Mouse (Mus musculus): ENCODE data around the gene Unc119b. TPM values are rescaled to one million over a fixed set of nuclear protein-coding genes. Genes with fewer than 3 reads are reported as not detected.
"Not testable (repeated sequence)": the region's sequence is repeated elsewhere in the genome, so short reads cannot be mapped to it uniquely, and the experiment has no call there.

Unc119b gene
- polyA plus RNA-seq, 1 experiment: 39.0 TPM

GRCm38 (mm10) chr5:115149675-115150459 lies 15.1 kb upstream of the Unc119b start:
- H3K27me3 ChIP-seq (ENCODE audit: control insufficient read depth, insufficient read depth, insufficient read length): no peaks in the 10 kb centered on the region
- no peak overlapping the region for H3ac ChIP-seq (ENCODE audit: control insufficient read depth, insufficient read length, low read depth)
- peaks cover 71% of the 10 kb centered on the region for H3K36me3 ChIP-seq (ENCODE audit: control insufficient read depth, insufficient read depth)
- H3K4me3 ChIP-seq (ENCODE audit: insufficient read depth, poor library complexity, severe bottlenecking): no peak overlapping the region
- TF ChIP-seq MAX (IDR thresholded peaks at IDR 0.05) (no peak), USF1 (IDR thresholded peaks at IDR 0.05; ENCODE audit: low read depth) (no peak), CTCF (IDR thresholded peaks at IDR 0.05; ENCODE audit: control insufficient read depth, insufficient read depth, insufficient read length) (no peak), MYOG (IDR thresholded peaks at IDR 0.05; ENCODE audit: control insufficient read depth, extremely low read depth, insufficient read length) (no peak), CEBPB (IDR thresholded peaks at IDR 0.05; ENCODE audit: low read depth) (no peak)
- peaks cover 33% of the 10 kb centered on the region for H3K79me3 ChIP-seq (ENCODE audit: low read depth)
- peaks cover 39% of the 10 kb centered on the region for H3K79me2 ChIP-seq (ENCODE audit: control insufficient read depth, insufficient read depth)

GRCm38 (mm10) chr5:115148872-115149271 lies 14.1 kb upstream of the Unc119b start:
- peaks cover 23% of the 10 kb centered on the region for H3K79me3 ChIP-seq (ENCODE audit: low read depth)
- not testable (repeated sequence) for H3K4me3 ChIP-seq (ENCODE audit: insufficient read depth, poor library complexity, severe bottlenecking); H3ac ChIP-seq (ENCODE audit: control insufficient read depth, insufficient read length, low read depth); H3K27me3 ChIP-seq (ENCODE audit: control insufficient read depth, insufficient read depth, insufficient read length)
- H3K79me2 ChIP-seq (ENCODE audit: control insufficient read depth, insufficient read depth): peaks cover 29% of the 10 kb centered on the region
- H3K36me3 ChIP-seq (ENCODE audit: control insufficient read depth, insufficient read depth): peaks cover 64% of the 10 kb centered on the region

GRCm38 (mm10) chr5:115148378-115148777 lies 13.6 kb upstream of the Unc119b start:
- peaks cover 59% of the 10 kb centered on the region for H3K36me3 ChIP-seq (ENCODE audit: control insufficient read depth, insufficient read depth)
- peaks cover 19% of the 10 kb centered on the region for H3K79me3 ChIP-seq (ENCODE audit: low read depth)
- H3K79me2 ChIP-seq (ENCODE audit: control insufficient read depth, insufficient read depth): peaks cover 25% of the 10 kb centered on the region
- no peak overlapping the region for H3K4me3 ChIP-seq (ENCODE audit: insufficient read depth, poor library complexity, severe bottlenecking)
- TF ChIP-seq MYOG (IDR thresholded peaks at IDR 0.05; ENCODE audit: control insufficient read depth, extremely low read depth, insufficient read length) (no peak), FOSL1 (IDR thresholded peaks at IDR 0.05; ENCODE audit: insufficient read depth, low read length, poor library complexity, severe bottlenecking) (no peak), CEBPB (IDR thresholded peaks at IDR 0.05; ENCODE audit: low read depth) (no peak)
- H3K27me3 ChIP-seq (ENCODE audit: control insufficient read depth, insufficient read depth, insufficient read length): no peaks in the 10 kb centered on the region
- no peak overlapping the region for H3ac ChIP-seq (ENCODE audit: control insufficient read depth, insufficient read length, low read depth)

- Histone ChIP-seq H3K36me3 (ENCODE audit: control insufficient read depth, insufficient read depth) (peaks cover 52% of the 10 kb centered on the region), H3ac (ENCODE audit: control insufficient read depth, insufficient read length, low read depth) (no peak overlapping the region), H3K4me3 (ENCODE audit: insufficient read depth, poor library complexity, severe bottlenecking) (no peak overlapping the region), H3K79me3 (ENCODE audit: low read depth) (peaks cover 10% of the 10 kb centered on the region), H3K79me2 (ENCODE audit: control insufficient read depth, insufficient read depth) (peaks cover 15% of the 10 kb centered on the region), H3K27me3 (ENCODE audit: control insufficient read depth, insufficient read depth, insufficient read length) (no peaks in the 10 kb centered on the region)
- no peak for TF ChIP-seq MYOD1 (IDR thresholded peaks at IDR 0.05; ENCODE audit: control insufficient read depth, insufficient read length, low read depth)
Observed at GRCm38 (mm10) chr5:115147388-115147787, 12.6 kb upstream of the Unc119b start.

GRCm38 (mm10) chr5:115146747-115147130 lies 12.0 kb upstream of the Unc119b start:
- Histone ChIP-seq H3ac (ENCODE audit: control insufficient read depth, insufficient read length, low read depth) (no peak overlapping the region), H3K36me3 (ENCODE audit: control insufficient read depth, insufficient read depth) (peaks cover 48% of the 10 kb centered on the region)
- TF ChIP-seq CTCF (IDR thresholded peaks at IDR 0.05; ENCODE audit: control insufficient read depth, insufficient read depth, insufficient read length) (no peak), USF1 (IDR thresholded peaks at IDR 0.05; ENCODE audit: low read depth) (no peak), MYOG (IDR thresholded peaks at IDR 0.05; ENCODE audit: control insufficient read depth, extremely low read depth, insufficient read length) (no peak), MYOD1 (IDR thresholded peaks at IDR 0.05; ENCODE audit: control insufficient read depth, insufficient read length, low read depth) (no peak), CEBPB (IDR thresholded peaks at IDR 0.05; ENCODE audit: low read depth) (no peak), MAX (IDR thresholded peaks at IDR 0.05) (no peak), FOSL1 (IDR thresholded peaks at IDR 0.05; ENCODE audit: insufficient read depth, low read length, poor library complexity, severe bottlenecking) (no peak)

DNA sequence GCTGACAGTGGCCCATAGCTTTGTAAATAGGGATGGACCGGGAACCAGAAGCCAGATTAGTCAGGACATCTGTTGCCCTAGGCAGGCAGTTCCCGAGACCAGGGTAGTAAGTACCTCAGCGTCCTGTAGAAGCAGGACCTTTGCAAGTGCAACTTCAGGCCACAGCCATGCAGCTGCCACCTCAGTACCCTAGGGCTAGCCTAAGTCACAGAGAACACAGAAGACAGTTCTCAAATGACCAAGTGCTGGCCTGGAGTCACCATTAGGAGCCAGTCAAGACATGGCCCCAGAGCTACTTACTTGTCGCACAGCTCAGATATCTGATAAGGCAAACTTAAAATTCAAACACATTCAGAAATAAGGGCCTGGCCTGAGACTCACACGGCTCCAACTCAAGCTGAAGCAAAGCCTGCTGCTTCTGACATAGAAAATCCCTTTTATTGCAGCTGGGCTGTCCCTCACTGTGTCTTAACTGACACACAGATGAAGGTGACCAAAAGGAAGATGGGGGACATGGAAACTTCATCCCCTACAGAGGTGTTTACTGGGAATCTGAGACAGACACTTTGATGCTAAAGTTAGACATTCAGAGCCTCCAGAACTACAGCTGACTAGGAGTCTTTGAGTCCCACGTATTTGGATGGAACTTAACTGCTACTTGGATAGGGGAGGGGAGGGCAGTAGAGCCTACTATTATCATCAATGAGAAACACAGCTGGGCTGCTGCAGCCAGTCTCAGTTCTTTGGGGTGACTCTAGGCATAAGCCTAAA lies 11.4 kb upstream of the Unc119b start:
- H3K36me3 ChIP-seq (ENCODE audit: control insufficient read depth, insufficient read depth): peaks cover 48% of the 10 kb centered on the region
- H3K79me3 ChIP-seq (ENCODE audit: low read depth): no peaks in the 10 kb centered on the region
- peaks cover 2% of the 10 kb centered on the region for H3K79me2 ChIP-seq (ENCODE audit: control insufficient read depth, insufficient read depth)
- no peak for TF ChIP-seq CTCF (IDR thresholded peaks at IDR 0.05; ENCODE audit: control insufficient read depth, insufficient read depth, insufficient read length)
- TF ChIP-seq MAX (IDR thresholded peaks at IDR 0.05): no peak
- TF ChIP-seq FOSL1 (IDR thresholded peaks at IDR 0.05; ENCODE audit: insufficient read depth, low read length, poor library complexity, severe bottlenecking): no peak
- no peak for TF ChIP-seq CEBPB (IDR thresholded peaks at IDR 0.05; ENCODE audit: low read depth)
- no peak for TF ChIP-seq USF1 (IDR thresholded peaks at IDR 0.05; ENCODE audit: low read depth)
- no peak for TF ChIP-seq MYOG (IDR thresholded peaks at IDR 0.05; ENCODE audit: control insufficient read depth, extremely low read depth, insufficient read length)
- no peak for TF ChIP-seq MYOD1 (IDR thresholded peaks at IDR 0.05; ENCODE audit: control insufficient read depth, insufficient read length, low read depth)
- H3K27me3 ChIP-seq (ENCODE audit: control insufficient read depth, insufficient read depth, insufficient read length): no peaks in the 10 kb centered on the region
- no peak overlapping the region for H3ac ChIP-seq (ENCODE audit: control insufficient read depth, insufficient read length, low read depth)
- H3K4me3 ChIP-seq (ENCODE audit: insufficient read depth, poor library complexity, severe bottlenecking): no peak overlapping the region

More at GRCm38 (mm10) chr5:115146747-115147130, 12.0 kb upstream of the Unc119b start:
- no peaks in the 10 kb centered on the region for H3K27me3 ChIP-seq (ENCODE audit: control insufficient read depth, insufficient read depth, insufficient read length)
- no peak overlapping the region for H3K4me3 ChIP-seq (ENCODE audit: insufficient read depth, poor library complexity, severe bottlenecking)
- peaks cover 8% of the 10 kb centered on the region for H3K79me2 ChIP-seq (ENCODE audit: control insufficient read depth, insufficient read depth)
- peaks cover 4% of the 10 kb centered on the region for H3K79me3 ChIP-seq (ENCODE audit: low read depth)
